In genomic region chr3:51532282-51532620, GRCm38 (mm10) we compare ENCODE assay signal across 8 mouse cellular contexts. TPM values are rescaled to one million over a fixed set of nuclear protein-coding genes. Genes with fewer than 3 reads are reported as not detected.
DNase-seq lines count a peak whose midpoint lies in the region; ATAC-seq and TF ChIP-seq lines count a peak whose summit lies in the region.
"Had no signal": no experiment of that assay in that cellular context is flagged by ENCODE, and none has a peak within 500 bp of the region (broad histone marks: within the 10 kb centered on the region; RNA-seq: fewer than 3 reads in every experiment).

No protein-coding gene starts in this region.

- 0 out of 2 replicates have a peak overlapping the region, but pooled peaks have one; percentile 26 for H3K4me2 ChIP-seq in kidney, embryonic 15.5 days
- H3K4me2 ChIP-seq in neural tube, embryonic 12.5 days (replicated peaks): no peak overlapping the region
- no peak overlapping the region for H3K4me2 ChIP-seq in limb, embryonic 14.5 days (replicated peaks; ENCODE audit: low read depth, low read length, severe bottlenecking)

- H3K9me3 ChIP-seq in kidney, embryonic 15.5 days (replicated peaks): no peaks in the 10 kb centered on the region
- no peaks in the 10 kb centered on the region for H3K9me3 ChIP-seq in neural tube, embryonic 12.5 days
- H3K9me3 ChIP-seq in limb, embryonic 14.5 days (ENCODE audit: control insufficient read depth, low read length): no peaks in the 10 kb centered on the region

- DNase-seq in kidney, adult 18-20 months: no peak
- no peak for DNase-seq in neural tube, embryonic 10.5 days (ENCODE audit: extremely low spot score, low spot score)
- DNase-seq in limb, embryonic 14.5 days (ENCODE audit: low spot score): no peak
- DNase-seq in adrenal gland, adult 18-20 months (ENCODE audit: low spot score in 2 of 2): no peak

- 36% methylated on average over 5 of the region's 5 CpGs for WGBS in kidney, embryonic 15.5 days
- WGBS in neural tube, embryonic 12.5 days: 49% methylated on average over 5 of the region's 5 CpGs
- WGBS in limb, embryonic 14.5 days: 80% methylated on average over 5 of the region's 5 CpGs

- H3K4me3 ChIP-seq in kidney, embryonic 15.5 days (replicated peaks): no peak overlapping the region
- H3K4me3 ChIP-seq in neural tube, embryonic 12.5 days: no peak overlapping the region
- no peak overlapping the region for H3K4me3 ChIP-seq in limb, embryonic 14.5 days (replicated peaks; ENCODE audit: low read length)

- no peaks in the 10 kb centered on the region for H3K27me3 ChIP-seq in kidney, embryonic 15.5 days
- H3K27me3 ChIP-seq in neural tube, embryonic 12.5 days (replicated peaks): no peaks in the 10 kb centered on the region
- no peaks in the 10 kb centered on the region for H3K27me3 ChIP-seq in limb, embryonic 14.5 days (ENCODE audit: control insufficient read depth, insufficient read depth, low read length)

- ATAC-seq in kidney, embryonic 15.5 days (replicated peaks; ENCODE audit: low FRiP score): no peak; the same call in 1 of the 2 replicates
- no peak for ATAC-seq in neural tube, embryonic 12.5 days (ENCODE audit: low FRiP score, low read depth)
- ATAC-seq in limb, embryonic 14.5 days (ENCODE audit: low FRiP score, low read depth): no peak
- ATAC-seq in erythroblast, adult 5-6 weeks (replicated peaks; ENCODE audit: low FRiP score, poor library complexity, severe bottlenecking): no peak
- ATAC-seq: activated CD4-positive, CD25-positive, alpha-beta regulatory T cell, adult 4 months had no signal

- H3K27ac ChIP-seq in kidney, embryonic 15.5 days: peak overlapping the region; percentile 83
- H3K27ac ChIP-seq in neural tube, embryonic 12.5 days: 0 out of 2 replicates have a peak overlapping the region, but pooled peaks have one; percentile 0
- H3K27ac ChIP-seq in limb, embryonic 14.5 days (replicated peaks; ENCODE audit: low read depth, low read length): 0 out of 2 replicates have a peak overlapping the region, but pooled peaks have one; percentile 33

- H3K9ac ChIP-seq in kidney, embryonic 15.5 days: no peak overlapping the region
- no peak overlapping the region for H3K9ac ChIP-seq in neural tube, embryonic 12.5 days
- no peak overlapping the region for H3K9ac ChIP-seq in limb, embryonic 14.5 days (ENCODE audit: low read depth, low read length, severe bottlenecking)

- peaks cover 76% of the 10 kb centered on the region for H3K36me3 ChIP-seq in kidney, embryonic 15.5 days
- H3K36me3 ChIP-seq in neural tube, embryonic 12.5 days: peaks cover 62% of the 10 kb centered on the region
- peaks cover 57% of the 10 kb centered on the region for H3K36me3 ChIP-seq in limb, embryonic 14.5 days (ENCODE audit: control insufficient read depth, insufficient read depth, low read length)

- no peak for TF ChIP-seq POLR2A in limb, embryonic 14.5 days (IDR thresholded peaks at IDR 0.05; ENCODE audit: borderline replicate concordance, extremely low read depth, insufficient read depth, insufficient read length)

- H3K4me1 ChIP-seq in kidney, embryonic 15.5 days: peaks cover 34% of the 10 kb centered on the region
- peaks cover 11% of the 10 kb centered on the region for H3K4me1 ChIP-seq in neural tube, embryonic 12.5 days
- H3K4me1 ChIP-seq in limb, embryonic 14.5 days (ENCODE audit: control insufficient read depth, insufficient read depth, low read length): 0 out of 2 replicates have a peak, but pooled peaks cover 4% of the 10 kb centered on the region

RNA-seq across cellular contexts. Expression of gene Setd7, which starts 28.4 kb away (rescaled TPM):
- polyA plus RNA-seq in kidney, embryonic 15.5 days (2015; fragmentation: Nextera tagmentation; extraction: Ambion mirVana): 3.0 and 4.6 TPM in 2 replicates
- 3.7 and 4.2 TPM in 2 replicates for polyA plus RNA-seq in neural tube, embryonic 12.5 days (2016; fragmentation: Nextera tagmentation; extraction: Ambion mirVana)
- 19.6 and 21.5 TPM in 2 replicates for polyA plus RNA-seq in limb, embryonic 14.5 days (2012; rRNA removed)
- 5.7 and 6.1 TPM in 2 replicates for polyA plus RNA-seq in limb, embryonic 14.5 days (2014; fragmentation: Nextera tagmentation; extraction: Ambion mirVana)
- total RNA-seq in adrenal gland, adult 18-20 months (2021): 10 to 100 TPM; 48.3 to 48.8 TPM
- total RNA-seq in erythroblast, adult 5-6 weeks (2015; ENCODE audit: low replicate concordance): 7.5 and 9.8 TPM in 2 replicates
- 4.3 and 7.7 TPM in 2 replicates for total RNA-seq in erythroblast, adult 5-6 weeks (2017; ENCODE audit: low replicate concordance)

RNA-seq across cellular contexts. Expression of gene Rab33b, which starts 48.5 kb away (rescaled TPM):
- 20.0 and 20.1 TPM in 2 replicates for polyA plus RNA-seq in kidney, embryonic 15.5 days (2015; fragmentation: Nextera tagmentation; extraction: Ambion mirVana)
- 16.9 and 19.4 TPM in 2 replicates for polyA plus RNA-seq in neural tube, embryonic 12.5 days (2016; fragmentation: Nextera tagmentation; extraction: Ambion mirVana)
- 16.2 and 16.5 TPM in 2 replicates for polyA plus RNA-seq in limb, embryonic 14.5 days (2012; rRNA removed)
- polyA plus RNA-seq in limb, embryonic 14.5 days (2014; fragmentation: Nextera tagmentation; extraction: Ambion mirVana): 24.9 and 25.4 TPM in 2 replicates
- total RNA-seq in adrenal gland, adult 18-20 months (2021): 10 to 100 TPM; 12.9 to 13.3 TPM
- total RNA-seq in erythroblast, adult 5-6 weeks (2015; ENCODE audit: low replicate concordance): 0.38 and 1.9 TPM in 2 replicates
- 1.3 TPM in 2 replicates for total RNA-seq in erythroblast, adult 5-6 weeks (2017; ENCODE audit: low replicate concordance)

Comparison
In these comparisons a context has a peak if more than half of its experiments do, and no peak if none do; other contexts are left out.
1. H3K27ac ChIP-seq: peak in every context shown above with its lines; median percentile 83 in kidney, embryonic 15.5 days; 33 in limb, embryonic 14.5 days; 0 in neural tube, embryonic 12.5 days.